Mouse (Mus musculus): ENCODE data around the gene Spata4.

GRCm38 (mm10) chr8:54570618-54571609 lies 29.7 kb upstream of the Spata4 start:
- no peak for TF ChIP-seq POLR2A (IDR thresholded peaks at IDR 0.05; ENCODE audit: control insufficient read depth in 1 of 2, insufficient read depth in 1 of 2, low read depth in 1 of 2, low read length in 2 of 2, poor library complexity in 1 of 2)
- TF ChIP-seq EP300 (IDR thresholded peaks at IDR 0.05; ENCODE audit: low read depth in 1 of 2, low read length in 2 of 2), result no peak
- no peak for TF ChIP-seq CTCF (IDR thresholded peaks at IDR 0.05 in 2 of 3, conservative IDR thresholded peaks at IDR 0.05 in 1 of 3; ENCODE audit: control insufficient read depth in 1 of 3, insufficient read depth in 1 of 3, low read depth in 2 of 3, low read length in 3 of 3, poor library complexity in 1 of 3, severe bottlenecking in 1 of 3)
- TF ChIP-seq TBP (IDR thresholded peaks at IDR 0.05; ENCODE audit: low read depth, low read length), result no peak
- TF ChIP-seq ZMIZ1 (IDR thresholded peaks at IDR 0.05; ENCODE audit: low read depth, low read length), result no peak
- TF ChIP-seq MAZ (IDR thresholded peaks at IDR 0.05; ENCODE audit: low read depth, low read length), result no peak
- no peak for TF ChIP-seq SIN3A (IDR thresholded peaks at IDR 0.05; ENCODE audit: low read length)
- no peak for TF ChIP-seq CHD1 (IDR thresholded peaks at IDR 0.05; ENCODE audit: low read depth, low read length)
- TF ChIP-seq TAL1 (IDR thresholded peaks at IDR 0.05; ENCODE audit: low read length), result no peak
- no peak for TF ChIP-seq GATA1 (IDR thresholded peaks at IDR 0.05; ENCODE audit: low read depth, low read length)
- TF ChIP-seq BHLHE40 (IDR thresholded peaks at IDR 0.05; ENCODE audit: borderline replicate concordance, low read depth, low read length), result no peak

Data from MEL (cell line).